Mouse (Mus musculus): Measurements from ENCODE around the gene Rgma.

Rgma gene

DNA sequence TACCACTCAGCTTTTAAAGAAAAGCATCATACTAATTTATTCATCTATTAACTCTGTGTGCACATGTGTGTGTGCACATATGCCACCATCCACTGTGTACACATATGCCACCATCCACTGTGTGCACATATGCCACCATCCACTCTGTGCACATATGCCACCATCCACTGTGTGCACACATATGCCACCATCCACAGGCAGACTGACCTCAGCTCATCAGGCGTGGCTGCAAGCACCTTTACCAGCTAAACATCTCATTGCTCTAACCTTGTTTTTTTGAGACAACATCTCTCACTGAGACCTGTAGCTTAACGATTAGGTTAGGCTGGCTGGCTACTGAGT lies 59.0 kb downstream of the Rgma start:
- no peak for DNase-seq

DNA sequence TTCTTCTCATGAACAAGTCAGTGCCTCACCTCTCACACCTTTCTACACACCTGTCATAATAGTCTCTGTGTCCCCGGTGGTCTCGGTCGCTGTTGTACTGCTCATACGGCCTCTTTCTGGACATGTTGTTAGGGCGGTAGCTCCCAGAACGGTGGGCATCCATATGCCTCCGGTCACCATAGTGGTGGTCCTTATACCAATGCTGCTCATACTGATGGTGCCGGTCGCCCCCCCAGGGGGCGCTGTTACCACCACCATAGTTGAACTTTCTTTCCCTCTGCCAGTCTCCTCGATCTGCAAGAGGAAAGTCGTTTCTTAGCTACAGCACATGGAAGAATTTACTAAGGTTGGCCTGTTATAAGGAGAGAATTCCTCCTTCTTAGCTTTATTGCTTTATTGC lies 60.4 kb downstream of the Rgma start:
- DNase-seq = no peak

DNA sequence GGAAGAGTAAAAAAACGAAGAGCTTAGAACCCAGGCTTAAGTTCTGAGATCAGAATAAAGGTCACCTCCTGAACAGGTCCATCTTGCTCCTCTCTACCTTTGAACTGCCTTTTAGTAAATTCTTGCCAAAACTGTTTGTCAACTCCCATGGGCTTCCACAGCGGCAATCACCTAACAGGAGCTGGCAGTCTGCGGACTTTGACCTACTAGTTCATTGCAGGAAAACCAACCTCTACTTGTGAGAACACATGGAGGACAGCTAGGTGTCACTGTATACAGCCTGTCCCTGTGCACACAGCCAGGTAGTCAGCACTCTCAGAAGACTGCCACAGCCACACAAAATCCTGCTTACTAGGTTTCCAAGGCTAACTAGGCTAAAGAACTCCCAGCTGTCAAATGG lies 66.5 kb downstream of the Rgma start:
- no peak for DNase-seq

DNA sequence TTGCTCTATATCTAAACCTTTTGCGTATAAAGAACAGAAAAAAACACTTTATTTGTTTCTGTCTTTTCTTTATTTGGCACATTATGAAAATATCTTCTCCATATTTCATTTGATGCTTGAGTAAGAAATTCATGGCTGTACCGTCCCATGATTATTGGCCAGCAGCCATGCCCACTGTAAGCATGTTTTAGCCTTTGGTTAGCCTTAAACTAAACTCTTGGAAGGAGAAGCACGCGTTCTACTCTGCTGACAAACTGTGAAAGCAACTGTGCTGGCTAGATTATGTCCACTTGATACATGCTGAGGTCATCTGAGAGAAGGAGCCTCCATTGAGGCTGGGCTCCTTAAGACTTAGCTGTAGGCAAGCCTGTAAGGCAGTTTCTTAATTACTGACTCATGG lies 66.9 kb downstream of the Rgma start:
- DNase-seq = no peak

DNA sequence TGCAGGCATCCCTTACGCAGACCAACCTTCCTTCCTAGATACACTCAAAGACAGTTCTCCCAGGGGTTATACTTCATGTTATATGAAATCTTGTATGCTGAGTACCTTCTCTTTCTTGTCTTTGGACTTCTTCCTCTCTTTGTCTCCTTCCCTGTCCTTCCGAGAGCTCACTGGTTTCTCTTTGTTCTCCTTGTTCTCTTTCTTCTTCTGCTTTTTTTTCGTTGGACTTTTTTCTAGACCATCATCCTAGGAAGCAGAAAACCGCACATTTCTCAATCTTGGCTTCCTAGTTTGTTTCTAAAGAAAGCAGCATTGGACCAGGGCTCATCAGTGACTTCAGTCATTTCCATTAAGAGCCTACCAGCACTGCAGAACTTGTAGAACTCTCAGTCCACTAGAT lies 76.3 kb downstream of the Rgma start:
- no peak for DNase-seq

DNA sequence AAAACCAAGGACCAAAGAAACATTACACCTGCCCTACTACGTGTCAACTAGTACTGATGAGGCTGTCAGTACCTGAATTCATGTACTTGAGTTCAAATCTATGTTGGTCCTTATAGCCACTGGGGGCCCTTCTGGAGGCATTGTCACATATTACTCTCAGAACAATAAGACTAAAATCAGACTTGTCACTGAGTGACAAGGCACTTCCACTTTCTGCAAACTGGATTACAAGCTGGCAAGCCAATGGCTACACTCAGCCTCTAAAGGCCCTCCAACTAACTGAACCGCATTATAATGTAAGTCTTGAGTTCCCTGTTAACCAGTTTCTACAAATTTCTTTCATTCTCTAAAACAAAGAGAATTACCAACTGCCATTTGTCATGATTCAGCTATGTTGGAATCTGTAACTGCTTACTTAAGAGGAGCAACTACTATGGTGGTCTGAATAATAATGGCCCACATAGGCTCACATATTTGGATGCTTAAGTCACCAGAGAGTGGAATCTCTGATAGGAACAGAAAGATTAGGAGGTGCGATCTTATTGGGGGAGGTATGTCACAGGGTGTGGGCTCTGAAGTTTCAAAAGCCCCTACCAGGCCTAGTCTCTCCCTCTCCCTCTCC lies 77.0 kb downstream of the Rgma start:
- no peak for DNase-seq

DNA sequence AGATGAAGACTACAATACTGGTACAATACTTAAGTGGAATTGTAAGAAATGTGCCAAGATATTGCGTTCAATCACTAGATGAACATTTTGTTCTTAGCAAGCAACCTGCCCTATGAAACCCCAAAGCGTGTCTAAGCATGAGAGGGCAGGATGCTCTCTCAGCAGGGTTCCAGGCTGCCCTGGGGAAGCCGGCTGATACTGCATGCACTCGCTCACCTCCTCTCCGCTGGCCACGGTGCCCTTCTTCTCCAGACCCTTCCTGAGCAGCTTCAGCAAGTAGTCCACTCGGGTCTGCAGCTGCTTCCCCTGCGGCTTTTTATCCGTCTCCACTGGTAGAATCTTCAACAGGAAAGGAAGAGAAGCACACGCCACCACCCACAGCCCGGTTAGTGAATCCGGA lies 78.8 kb downstream of the Rgma start:
- DNase-seq = no peak

DNA sequence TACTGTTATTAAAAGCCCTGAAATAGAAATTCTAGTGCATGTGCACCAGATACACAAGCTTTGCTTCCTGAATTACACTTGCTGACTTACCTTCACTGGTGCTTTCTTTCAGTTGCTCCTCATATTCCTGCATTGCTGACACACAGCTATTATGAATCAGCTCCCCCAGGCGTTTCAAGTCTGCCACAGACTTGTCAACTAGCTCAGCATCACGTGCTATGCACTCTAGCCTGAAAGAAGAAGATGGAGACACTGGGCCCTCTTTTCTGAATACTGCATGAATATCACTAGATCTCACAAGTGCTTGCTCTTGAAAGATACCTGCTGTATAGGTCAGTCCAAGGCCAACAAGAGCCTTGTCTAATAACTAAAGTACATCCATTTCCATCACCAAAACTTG lies 88.2 kb downstream of the Rgma start:
- DNase-seq = no peak

DNA sequence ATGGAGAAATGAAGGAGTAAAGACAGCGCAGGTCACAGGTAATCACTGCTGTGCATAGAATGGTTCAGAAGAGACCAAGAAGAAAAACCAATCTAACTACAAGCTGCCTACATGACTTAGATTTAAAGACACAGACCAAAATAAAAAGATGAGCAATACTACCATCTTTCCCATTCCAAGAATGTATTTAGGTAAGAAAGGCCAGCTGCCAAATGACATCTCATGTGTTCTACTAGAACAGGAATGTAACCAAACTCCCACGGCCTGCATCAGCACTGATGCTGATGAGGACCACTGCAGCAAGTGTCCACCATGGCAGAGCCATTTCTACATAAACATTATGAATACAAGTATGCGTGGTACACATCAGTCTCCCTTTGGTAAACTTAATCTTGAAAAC lies 92.4 kb downstream of the Rgma start:
- DNase-seq = no peak
